Mouse (Mus musculus) MEL (cell line): ENCODE data around the gene Chid1. TPM values are rescaled to one million over a fixed set of nuclear protein-coding genes. Genes with fewer than 3 reads are reported as not detected.

ENCODE experiments used
- DNase-seq: peaks from one replicate; pipeline ENCODE4 v3.0.0; 2011; ENCODE audit warnings: low read depth, low spot score
- H3K27ac ChIP-seq: 2 replicates; pipeline ENCODE4 v1.5.1; 2012; ENCODE audit warnings: low read depth, mild to moderate bottlenecking, control low read depth, low read length, moderate library complexity; ENCODE audit not compliant: control insufficient read depth
- H3K27me3 ChIP-seq, 2 experiments: fragments of 150-350 bp in 1 of 2; sonication (generic) in 1 of 2; 2 replicates each; pipeline ENCODE4 v1.6.1; 2012; ENCODE audit warnings: low read length in 2 of 2, mild to moderate bottlenecking in 2 of 2, improper control_type of control experiment in 1 of 2, moderate library complexity in 1 of 2; ENCODE audit not compliant: insufficient read depth in 2 of 2, control insufficient read depth in 1 of 2
- H3K36me3 ChIP-seq, 2 experiments: 2 replicates each; pipeline ENCODE4 v1.6.1; 2012 to 2014; ENCODE audit warnings: low read length in 2 of 2, improper control_type of control experiment in 1 of 2, inconsistent platforms in 1 of 2, mild to moderate bottlenecking in 1 of 2; ENCODE audit not compliant: insufficient read depth in 2 of 2, control insufficient read depth in 1 of 2
- H3K4me1 ChIP-seq, 2 experiments: fragments of 150-350 bp in 1 of 2; sonication (generic) in 1 of 2; 2 replicates each; pipeline ENCODE4 v1.6.1; 2012; ENCODE audit warnings: low read length in 2 of 2, improper control_type of control experiment in 1 of 2, mild to moderate bottlenecking in 1 of 2; ENCODE audit not compliant: insufficient read depth in 2 of 2, control insufficient read depth in 1 of 2
- H3K4me3 ChIP-seq, 2 experiments: fragments of 150-350 bp in 1 of 2; sonication (generic) in 1 of 2; 2 replicates each; pipeline ENCODE4 v1.5.1; 2012; ENCODE audit warnings: low read depth in 2 of 2, low read length in 2 of 2, mild to moderate bottlenecking in 2 of 2, moderate library complexity in 2 of 2, control low read depth in 1 of 2, improper control_type of control experiment in 1 of 2; ENCODE audit not compliant: control insufficient read depth in 1 of 2, insufficient read depth in 1 of 2
- H3K79me2 ChIP-seq: 2 replicates; pipeline ENCODE4 v1.6.1; 2012; ENCODE audit warnings: mild to moderate bottlenecking, low read length, moderate library complexity; ENCODE audit not compliant: control insufficient read depth, poor library complexity, insufficient read depth
- H3K9ac ChIP-seq: 2 replicates; pipeline ENCODE4 v1.6.1; 2012; ENCODE audit warnings: low read depth, mild to moderate bottlenecking, control low read depth, low read length, moderate library complexity; ENCODE audit not compliant: control insufficient read depth, poor library complexity, severe bottlenecking
- H3K9me3 ChIP-seq: fragments of 150-350 bp; sonication (generic); replicated peaks from 2 replicates; pipeline ENCODE4 v1.6.1; 2012; ENCODE audit warnings: mild to moderate bottlenecking, low read length, improper control_type of control experiment, moderate library complexity; ENCODE audit not compliant: insufficient read depth
- ETS1 ChIP-seq: IDR thresholded peaks from 2 replicates; pipeline ENCODE4 v1.6.1; 2012; ENCODE audit warnings: low read depth, mild to moderate bottlenecking, inconsistent platforms, low read length, improper control_type of control experiment, moderate library complexity
- MYC ChIP-seq: IDR thresholded peaks from 2 replicates; pipeline ENCODE4 v1.6.1; 2011; ENCODE audit warnings: low read depth, mild to moderate bottlenecking, low read length, improper control_type of control experiment, moderate library complexity
- NRF1 ChIP-seq: IDR thresholded peaks from 2 replicates; pipeline ENCODE4 v1.6.1; 2014; ENCODE audit warnings: low read depth, mild to moderate bottlenecking, inconsistent platforms, low read length, improper control_type of control experiment, moderate library complexity; ENCODE audit not compliant: poor library complexity, insufficient read depth, severe bottlenecking
- POLR2A ChIP-seq, 2 experiments: IDR thresholded peaks; 2 replicates each; pipeline ENCODE4 v1.6.1; 2011 to 2012; ENCODE audit warnings: low read length in 2 of 2, mild to moderate bottlenecking in 2 of 2, control low read depth in 1 of 2, improper control_type of control experiment in 1 of 2, low read depth in 1 of 2, moderate library complexity in 1 of 2; ENCODE audit not compliant: control insufficient read depth in 1 of 2, insufficient read depth in 1 of 2, poor library complexity in 1 of 2
- POLR2AphosphoS2 ChIP-seq: IDR thresholded peaks from 2 replicates; pipeline ENCODE4 v1.6.1; 2011; ENCODE audit warnings: low read length, improper control_type of control experiment
- POLR2AphosphoS5 ChIP-seq: IDR thresholded peaks from 2 replicates; pipeline ENCODE4 v1.6.1; 2012; ENCODE audit warnings: low read depth, borderline replicate concordance, mild to moderate bottlenecking, inconsistent platforms, low read length, moderate library complexity, mixed read lengths
- TBP ChIP-seq: IDR thresholded peaks from 2 replicates; pipeline ENCODE4 v1.8.0; 2011; ENCODE audit warnings: low read depth, low read length, improper control_type of control experiment
- USF2 ChIP-seq, 2 experiments: IDR thresholded peaks; 2 replicates each; pipeline ENCODE4 v1.6.1; 2011 to 2012; ENCODE audit warnings: improper control_type of control experiment in 2 of 2, low read length in 2 of 2, borderline replicate concordance in 1 of 2, inconsistent platforms in 1 of 2, low read depth in 1 of 2, mild to moderate bottlenecking in 1 of 2; ENCODE audit not compliant: insufficient read depth in 1 of 2
- ZMIZ1 ChIP-seq: IDR thresholded peaks from 2 replicates; pipeline ENCODE4 v1.6.1; 2012; ENCODE audit warnings: low read depth, mild to moderate bottlenecking, inconsistent platforms, low read length, improper control_type of control experiment, moderate library complexity
- polyA plus RNA-seq, 2 experiments: library from polyadenylated mRNA; stranded (reverse) in 1 of 2; unstranded in 1 of 2; fragments of >175 nt in 1 of 2; fragments of >200 nt in 1 of 2; gene quantifications; 2 replicates each; pipeline versions ENCODE4 v1.2.1 to v1.2.4; 2012; ENCODE audit warnings: low replicate concordance in 2 of 2, low read depth in 1 of 2; ENCODE audit not compliant: insufficient read length in 2 of 2, insufficient read depth in 1 of 2, missing spikeins in 1 of 2
- total RNA-seq: library from RNA; depleted of rRNA; stranded (reverse); fragments of 300-350 nt; gene quantifications from 2 replicates; pipeline ENCODE4 v1.2.3, GENCODE M21; 2012

The Chid1 gene
- total and polyA plus RNA-seq, 3 experiments, result 36.1 to 46.7 TPM; not detected in 1

DNA sequence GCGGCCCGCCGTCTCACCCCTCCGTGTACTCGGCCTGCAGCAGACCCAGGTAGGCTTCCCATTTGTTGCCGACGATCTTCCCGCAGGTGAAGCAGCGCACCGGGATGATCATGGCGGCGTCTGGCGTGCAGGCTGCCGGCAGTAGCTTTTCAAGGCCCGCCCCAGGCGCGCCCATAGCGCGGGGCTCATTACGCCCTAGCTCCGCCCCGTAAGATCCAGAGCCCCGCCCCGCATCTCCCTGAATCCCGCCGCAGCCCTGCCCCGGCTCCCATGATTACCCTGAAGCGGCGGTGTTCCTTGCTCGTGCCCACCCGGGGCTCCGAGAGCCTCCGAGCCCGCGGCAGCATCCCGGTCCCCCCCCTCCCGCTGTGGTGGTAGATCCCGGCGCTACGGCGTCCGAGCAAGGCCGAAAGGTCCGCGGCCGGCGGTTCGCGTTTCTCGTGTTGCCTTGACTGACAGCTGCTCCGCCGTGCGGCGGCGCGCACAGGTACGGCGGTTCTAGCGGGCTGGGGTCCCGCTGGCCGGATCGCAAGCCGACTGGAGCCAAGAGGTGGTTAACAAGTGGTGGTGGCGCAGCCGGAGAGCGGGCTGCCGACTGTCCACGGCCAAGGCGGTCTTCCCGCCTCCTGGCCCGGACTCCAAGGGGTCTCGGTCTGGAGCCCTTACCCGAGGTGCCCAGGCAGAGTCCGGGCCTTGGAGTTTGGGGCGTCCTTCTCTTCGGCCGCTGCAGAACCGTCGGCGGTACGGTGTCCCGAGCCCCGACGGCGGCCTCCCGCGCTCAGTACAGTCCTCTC lies 64.4 kb downstream of the Chid1 start, which contains the start of the genes Polr2l and Tspan4 (continued):
- TF ChIP-seq MYC (no peak), ETS1 (no peak), USF2 (IDR thresholded peaks at IDR 0.05; ENCODE audit: borderline replicate concordance in 1 of 2, insufficient read depth in 1 of 2, low read depth in 1 of 2, low read length in 2 of 2) (no peak)

- Histone ChIP-seq H3K4me1 (peaks cover 3 to 25% of the 10 kb centered on the region in 2 experiments; a peak in 3 of 4 replicates), H3K9ac (peak overlapping the region; percentile 98), H3K27ac (no peak overlapping the region), H3K4me3 (peak overlapping the region; percentile 95), H3K27me3 (no peaks in the 10 kb centered on the region), H3K9me3 (no peaks in the 10 kb centered on the region), H3K79me2 (peaks cover 57% of the 10 kb centered on the region), H3K36me3 (peaks cover 0 to 21% of the 10 kb centered on the region in 2 experiments; a peak in 2 of 4 replicates)
- DNase-seq, result peak; percentile 49
- TF ChIP-seq USF2 (IDR thresholded peaks at IDR 0.05; ENCODE audit: borderline replicate concordance in 1 of 2, insufficient read depth in 1 of 2, low read depth in 1 of 2, low read length in 2 of 2) (no peak), ETS1 (no peak), POLR2AphosphoS5 (no peak), TBP (no peak)
Measured at GRCm38 (mm10) chr7:141474160-141474559, 65.5 kb downstream of the Chid1 start.

GRCm38 (mm10) chr7:141472763-141473162 lies 66.9 kb downstream of the Chid1 start:
- Histone ChIP-seq H3K79me2 (peaks cover 56% of the 10 kb centered on the region), H3K27me3 (no peaks in the 10 kb centered on the region), H3K36me3 (peaks cover 0 to 22% of the 10 kb centered on the region in 2 experiments; a peak in 2 of 4 replicates), H3K9me3 (no peaks in the 10 kb centered on the region), H3K27ac (no peak overlapping the region), H3K4me3 (no peak overlapping the region), H3K4me1 (peaks cover 3 to 31% of the 10 kb centered on the region in 2 experiments; a peak in 3 of 4 replicates), H3K9ac (no peak overlapping the region)
- no peak for DNase-seq
- peak; percentile 42; the same call in 1 of the 2 replicates for TF ChIP-seq ZMIZ1
- TF ChIP-seq POLR2AphosphoS2, result peak; percentile 17; the same call in 1 of the 2 replicates
- TF ChIP-seq NRF1, result no peak
- peak in 1 of 2 experiments; percentile 19; a peak in 1 of 4 replicates for TF ChIP-seq POLR2A (IDR thresholded peaks at IDR 0.05; ENCODE audit: control insufficient read depth in 1 of 2, insufficient read depth in 1 of 2, low read depth in 1 of 2, low read length in 2 of 2, poor library complexity in 1 of 2)
